In the genomic region with DNA sequence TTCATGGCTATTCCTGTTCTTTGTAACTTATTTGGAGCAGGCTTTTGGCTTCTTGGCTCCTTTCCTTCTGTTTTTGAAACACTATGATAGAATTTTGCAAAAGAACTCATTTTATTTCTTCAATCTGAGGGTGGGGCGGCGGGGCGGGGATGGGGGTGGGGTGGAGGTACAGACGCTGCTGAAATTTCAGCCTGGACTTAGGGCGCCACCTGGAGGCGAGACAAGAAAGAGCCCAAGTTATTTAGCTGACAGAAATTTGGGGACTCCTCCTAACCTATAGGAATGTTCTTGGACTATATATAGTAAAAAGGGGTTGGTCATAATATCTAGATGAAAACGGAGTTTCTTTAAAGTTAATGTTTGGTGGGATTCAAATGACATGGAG, we compare ENCODE assay signal across 9 mouse cellular contexts. TPM values are rescaled to one million over a fixed set of nuclear protein-coding genes. Genes with fewer than 3 reads are reported as not detected.
DNase-seq lines count a peak whose midpoint lies in the region; ATAC-seq lines count a peak whose summit lies in the region.
"Had no signal": no experiment of that assay in that cellular context is flagged by ENCODE, and none has a peak within 500 bp of the region (broad histone marks: within the 10 kb centered on the region; RNA-seq: fewer than 3 reads in every experiment).

No protein-coding gene starts in this region.

- peak; percentile 32 for DNase-seq in CD4-positive helper T cell, adult 2 months (ENCODE audit: low read depth, low spot score)
- DNase-seq in adrenal gland, adult 18-20 months (ENCODE audit: low spot score in 2 of 2), result peak; percentile 65 to 80
- DNase-seq in embryo, embryonic 11.5 days (ENCODE audit: low read depth, low spot score), result peak; percentile 32
- DNase-seq in heart, postnatal 10 days, result peak; percentile 68 to 79
- peak; percentile 15 for DNase-seq in layer of hippocampus, adult 9-10 months (ENCODE audit: low spot score)
- peak; percentile 54 for DNase-seq in right cerebral cortex, adult 18-20 months
- DNase-seq in urinary bladder, postnatal 14 days (ENCODE audit: low spot score), result peak; percentile 71

- no peaks in the 10 kb centered on the region for H3K36me3 ChIP-seq in lung, embryonic 15.5 days
- H3K36me3 ChIP-seq: liver, embryonic 15.5 days had no signal

- peaks cover 15% of the 10 kb centered on the region for H3K4me1 ChIP-seq in lung, embryonic 15.5 days
- H3K4me1 ChIP-seq: liver, embryonic 15.5 days had no signal

- H3K27ac ChIP-seq in lung, embryonic 15.5 days, result peak overlapping the region; percentile 66
- H3K27ac ChIP-seq: liver, embryonic 15.5 days had no signal

- intact Hi-C loops in heart, postnatal 10 days (cut with DNase I), result loop anchor here (1.0 to 5.0 kb wide), 8 partner anchors 41 to 981 kb away; a partner anchor contains a TSS

- no peaks in the 10 kb centered on the region for H3K9me3 ChIP-seq in lung, embryonic 15.5 days
- H3K9me3 ChIP-seq: liver, embryonic 15.5 days had no signal

- ATAC-seq in lung, embryonic 15.5 days (ENCODE audit: borderline replicate concordance, extremely low read depth, low FRiP score, low TSS enrichment), result no peak

- peak overlapping the region; percentile 8; the same call in 1 of the 2 replicates for H3K4me3 ChIP-seq in lung, embryonic 15.5 days
- H3K4me3 ChIP-seq: liver, embryonic 15.5 days had no signal

- H3K4me2 ChIP-seq in lung, embryonic 15.5 days, result peak overlapping the region; percentile 43
- H3K4me2 ChIP-seq: liver, embryonic 15.5 days had no signal

- H3K27me3 ChIP-seq in lung, embryonic 15.5 days, result no peaks in the 10 kb centered on the region
- H3K27me3 ChIP-seq: liver, embryonic 15.5 days had no signal

- 1% methylated on average over 7 of the region's 7 CpGs for WGBS in lung, embryonic 15.5 days

- no peak overlapping the region for H3K9ac ChIP-seq in lung, embryonic 15.5 days
- H3K9ac ChIP-seq: liver, embryonic 15.5 days had no signal

RNA-seq across cellular contexts. Expression of a gene that starts 14.0 kb away (rescaled TPM):
- total RNA-seq in adrenal gland, adult 18-20 months (2021), result not detected
- not detected for total RNA-seq in heart, postnatal 10 days (2021)
- polyA plus RNA-seq in lung, embryonic 15.5 days (2015; fragmentation: Nextera tagmentation; extraction: Ambion mirVana), result not detected in 2 replicates
- polyA plus RNA-seq: liver, embryonic 15.5 days had no signal

RNA-seq across cellular contexts. Expression of a gene that starts 36.1 kb away (rescaled TPM):
- total RNA-seq in adrenal gland, adult 18-20 months (2021), result not detected
- not detected for total RNA-seq in heart, postnatal 10 days (2021)
- polyA plus RNA-seq in lung, embryonic 15.5 days (2015; fragmentation: Nextera tagmentation; extraction: Ambion mirVana), result not detected in 2 replicates
- polyA plus RNA-seq: liver, embryonic 15.5 days had no signal

Comparison
In these comparisons a context has a peak if more than half of its experiments do, and no peak if none do; other contexts are left out.
1. DNase-seq: peak in every context shown above with its lines; median percentile 74 in heart, postnatal 10 days; 72 in adrenal gland, adult 18-20 months; 71 in urinary bladder, postnatal 14 days; 54 in right cerebral cortex, adult 18-20 months; 32 in CD4-positive helper T cell, adult 2 months; 32 in embryo, embryonic 11.5 days; 15 in layer of hippocampus, adult 9-10 months.